Mouse (Mus musculus) layer of hippocampus, postnatal 25 days (tissue): ENCODE results near the gene Klf12. TPM values are rescaled to one million over a fixed set of nuclear protein-coding genes. Genes with fewer than 3 reads are reported as not detected.
A peak's percentile ranks its signal among the peaks of the same experiment; 100 is the strongest.

ENCODE experiments used
- DNase-seq, 2 experiments: peaks; one replicate each; pipeline ENCODE4 v3.0.0; 2022; ENCODE audit warnings: mixed read lengths in 2 of 2, low spot score in 1 of 2; ENCODE audit errors: extremely low spot score in 1 of 2
- total RNA-seq, 2 experiments: library from RNA; stranded (reverse); gene quantifications; 2 replicates each; pipeline ENCODE4 v1.2.3; 2021

Gene Klf12
- total RNA-seq, 2 experiments from 2014 or later, result 32.9 to 40.6 TPM

DNA sequence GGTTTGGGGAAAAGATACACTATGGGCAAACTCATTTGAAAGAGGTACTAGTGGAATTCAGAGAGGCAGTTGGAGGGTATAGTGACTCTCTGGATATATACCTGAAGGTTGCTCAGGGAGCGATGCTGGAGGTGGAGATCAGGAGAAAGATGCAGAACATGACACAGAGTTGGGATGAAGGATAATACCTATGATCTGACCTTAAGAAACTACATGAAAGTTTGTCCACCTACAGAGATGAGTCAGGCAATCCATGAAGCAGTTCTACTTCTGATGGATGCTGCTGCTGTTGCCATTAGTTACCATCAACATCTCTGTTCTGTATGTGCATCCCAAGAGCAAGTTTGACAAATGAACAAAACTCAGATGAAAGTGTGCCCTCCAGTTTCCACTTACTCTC, 222.0 kb downstream of the Klf12 start:
- no peak for DNase-seq

DNA sequence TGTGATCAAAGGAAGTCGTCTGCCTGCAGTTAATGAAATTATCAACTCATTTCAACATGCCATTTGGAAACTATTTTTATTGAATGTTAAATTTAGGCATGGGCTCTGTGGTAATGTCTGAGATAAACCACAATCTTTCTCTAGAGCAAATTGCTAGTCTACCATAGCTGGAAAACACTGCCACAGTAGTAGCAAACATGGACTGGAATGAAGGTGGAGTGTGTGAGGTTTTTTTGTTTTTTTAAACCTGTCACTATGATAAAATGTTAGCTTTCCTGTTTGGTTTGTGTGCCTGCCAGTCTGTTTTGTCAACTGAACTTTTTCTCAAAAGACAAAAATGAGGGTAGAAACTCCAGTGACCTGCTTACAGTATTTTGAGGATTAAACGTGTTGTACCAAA, 230.3 kb downstream of the Klf12 start:
- no peak for DNase-seq

DNA sequence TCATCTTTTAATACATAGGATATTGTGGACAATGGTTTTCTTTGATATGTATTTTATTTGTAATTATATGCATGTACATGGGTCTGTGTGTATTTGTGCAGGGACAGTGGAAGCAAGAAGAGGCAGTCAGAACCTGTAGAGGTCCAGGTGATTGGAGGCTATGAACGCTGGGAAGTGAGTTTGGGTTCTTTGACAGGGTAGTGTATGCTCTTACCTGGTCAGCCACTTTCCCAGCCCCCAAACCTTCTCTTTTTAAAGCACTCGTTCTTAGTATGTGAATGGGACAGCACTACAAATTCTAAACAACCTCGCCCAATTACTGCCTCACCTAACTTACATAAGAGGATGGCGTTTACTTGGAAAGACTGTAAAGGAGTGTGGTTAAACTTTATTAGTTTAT, 231.0 kb downstream of the Klf12 start:
- no peak for DNase-seq

DNA sequence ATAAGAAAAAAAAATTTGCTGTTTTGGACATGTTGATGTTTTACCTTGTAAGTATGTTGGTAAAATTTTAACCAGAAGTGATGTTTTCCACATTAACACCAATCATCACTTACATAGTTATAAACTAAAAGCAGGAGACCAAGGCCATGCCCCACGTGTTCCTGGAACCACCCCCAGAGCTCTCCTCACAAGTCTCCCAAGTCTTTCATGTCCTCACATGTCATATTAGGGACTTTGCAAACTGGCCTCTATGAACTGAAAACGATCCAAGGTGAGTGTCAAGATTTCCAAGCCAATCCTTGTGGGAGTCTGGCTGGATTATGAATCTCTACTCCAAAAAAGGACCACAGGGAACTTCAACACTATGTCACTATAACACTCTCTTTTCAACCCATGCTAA, 231.6 kb downstream of the Klf12 start:
- DNase-seq, result no peak

DNA sequence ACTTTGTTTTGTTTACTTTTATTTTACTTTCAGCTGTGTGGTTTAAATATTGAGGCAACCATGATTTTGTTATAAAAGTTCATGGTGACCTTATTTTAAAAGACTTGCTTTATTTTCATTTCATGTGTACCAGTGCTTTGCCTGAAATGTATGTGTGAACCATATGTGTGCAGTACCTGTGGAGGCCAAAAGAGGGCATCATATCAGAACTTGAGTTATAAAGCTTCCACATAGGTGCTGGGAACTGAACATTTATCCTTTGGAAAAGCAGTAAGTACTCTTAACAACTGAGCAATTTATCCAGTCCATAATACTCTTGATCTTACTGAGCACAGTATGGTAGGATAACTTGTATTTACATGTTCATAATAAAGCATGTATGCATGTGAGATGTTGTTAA, 239.0 kb downstream of the Klf12 start:
- DNase-seq, result no peak

DNA sequence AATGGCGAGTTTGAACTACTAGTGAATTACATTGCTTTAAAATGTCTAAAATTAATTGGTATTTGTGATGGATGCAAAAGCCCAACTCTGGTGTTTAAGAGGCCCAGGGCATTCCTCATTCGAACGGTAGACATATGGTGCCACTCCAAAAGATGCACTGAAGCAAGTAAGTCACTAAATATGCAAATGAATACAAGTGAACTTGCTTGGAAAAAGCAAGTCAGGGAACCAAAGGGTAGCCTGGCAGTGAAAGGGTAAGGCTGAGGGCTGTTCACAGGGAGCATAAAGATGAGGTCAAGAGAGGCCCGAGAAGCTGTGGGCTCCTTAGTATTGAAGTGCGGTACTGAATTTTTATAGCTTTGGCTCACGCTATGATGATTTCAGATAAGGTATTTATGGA, 242.7 kb downstream of the Klf12 start:
- no peak for DNase-seq

DNA sequence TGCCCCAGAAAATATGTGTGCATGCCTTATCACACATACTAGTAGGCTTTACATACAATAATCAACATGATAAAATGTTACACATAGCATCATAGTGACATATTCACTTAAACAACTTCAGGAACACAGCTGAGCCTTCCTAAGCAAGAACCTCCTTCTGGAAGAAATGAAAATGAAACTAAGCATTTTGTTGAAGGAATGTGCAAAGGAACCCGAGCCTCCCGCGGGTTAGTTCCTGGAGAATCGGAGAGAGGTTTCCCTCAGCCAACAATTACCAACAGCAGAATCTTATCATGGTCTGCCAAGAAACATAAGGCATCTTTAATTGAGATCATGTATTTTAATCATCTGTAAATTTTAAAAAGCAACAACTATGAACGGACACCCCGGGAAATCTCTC, 257.8 kb downstream of the Klf12 start:
- DNase-seq, result no peak

DNA sequence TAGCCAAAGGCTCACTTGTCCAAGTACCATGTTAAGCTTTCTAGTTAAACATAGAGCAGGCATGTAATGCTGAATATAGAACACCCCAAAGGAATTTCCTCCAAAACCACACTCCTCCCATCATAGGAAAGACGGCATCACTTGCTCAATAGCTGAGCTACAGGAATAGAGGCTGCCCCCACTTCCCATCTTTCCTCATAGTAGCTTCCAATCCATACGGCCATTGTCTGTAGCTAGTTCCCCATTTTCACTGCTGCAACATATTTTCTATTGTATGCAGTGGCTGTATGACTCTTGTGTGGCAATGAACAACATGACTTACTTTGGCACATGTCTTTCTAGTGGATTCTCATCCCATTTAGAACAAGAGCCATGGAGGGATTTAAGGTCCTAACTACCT, 267.3 kb downstream of the Klf12 start:
- no peak for DNase-seq

DNA sequence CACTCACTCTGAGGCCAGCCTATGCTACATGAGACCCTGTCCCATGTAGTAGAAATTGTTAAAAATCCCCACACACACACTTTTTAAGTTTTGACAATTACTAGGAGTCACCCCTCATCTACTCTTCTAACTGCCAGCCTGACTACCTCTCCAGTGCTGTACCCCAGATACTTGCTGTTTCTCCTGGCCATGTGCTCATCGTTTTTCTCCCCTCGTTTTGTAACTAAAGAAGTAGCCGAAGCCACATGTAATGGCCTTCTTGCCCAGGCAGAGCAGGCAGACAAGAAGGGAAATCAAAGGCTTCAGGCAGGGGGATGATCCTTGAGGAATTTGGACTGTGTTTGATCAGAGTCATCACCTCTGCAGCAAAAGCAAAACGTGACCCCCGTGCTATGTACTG, 274.0 kb downstream of the Klf12 start:
- DNase-seq, result no peak

DNA sequence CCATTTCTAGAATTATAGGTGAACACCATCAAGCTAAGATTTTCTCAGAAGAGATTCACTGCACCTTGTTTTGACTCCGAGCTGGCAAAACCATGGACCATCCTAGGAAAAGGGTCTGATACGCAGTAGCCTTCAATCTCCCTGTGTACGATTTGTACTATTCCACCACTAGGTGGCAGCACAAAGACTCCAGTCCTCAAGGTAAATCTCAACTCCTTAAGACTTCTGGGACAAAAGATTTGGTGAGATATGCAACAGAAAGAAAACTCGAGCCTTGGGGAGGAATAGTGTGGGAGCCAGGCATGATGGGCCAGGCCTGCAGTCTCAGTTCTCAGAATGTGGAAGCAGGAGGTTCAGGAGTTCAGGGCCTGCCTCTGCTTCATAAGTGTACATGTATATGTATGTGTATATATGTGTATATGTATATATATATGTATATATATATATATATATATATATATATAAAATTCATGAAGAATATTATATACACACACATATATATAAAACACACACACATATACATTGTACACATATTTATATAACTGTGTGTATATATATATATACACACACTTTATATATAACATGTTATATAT, 274.6 kb downstream of the Klf12 start:
- peak in 1 of 2 experiments; percentile 28 for DNase-seq

DNA sequence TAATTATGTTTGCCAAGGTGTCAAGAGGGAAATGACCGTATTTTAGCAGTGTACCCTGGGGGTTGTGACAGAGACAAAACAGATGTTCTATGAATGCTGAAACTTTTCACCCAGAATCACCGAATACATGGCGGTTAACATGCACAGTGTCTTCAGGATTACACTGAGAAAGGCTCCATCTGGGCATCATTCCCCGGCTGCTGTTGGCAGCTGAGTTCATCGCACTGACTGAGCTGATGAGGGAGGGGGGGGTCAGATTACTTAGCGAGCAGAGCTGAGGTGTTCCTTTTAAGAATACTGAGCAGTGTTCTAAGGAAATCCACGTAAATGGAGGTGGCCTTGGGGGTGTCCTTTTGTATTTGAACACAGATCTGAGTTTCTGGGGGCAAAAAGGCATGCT, 301.0 kb downstream of the Klf12 start:
- no peak for DNase-seq

DNA sequence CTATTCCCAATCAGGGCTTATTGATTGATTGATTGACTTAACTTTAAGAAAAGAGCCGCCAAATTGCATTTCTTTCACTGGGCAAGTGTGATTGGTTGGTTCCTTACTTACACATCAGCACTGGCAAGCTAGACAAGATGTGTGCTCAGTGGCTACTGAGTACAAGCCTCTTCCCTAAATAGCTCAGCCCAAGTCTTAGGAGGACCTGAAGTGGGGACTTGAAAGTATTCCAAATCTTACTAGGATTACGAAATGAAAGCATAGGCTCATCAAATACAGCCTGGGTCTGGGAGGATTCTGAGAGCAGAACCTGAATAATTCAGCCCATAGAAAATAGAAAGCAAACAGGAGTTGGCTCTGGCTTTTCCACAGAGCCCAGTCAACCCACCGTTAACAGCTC, 303.3 kb downstream of the Klf12 start:
- no peak for DNase-seq

DNA sequence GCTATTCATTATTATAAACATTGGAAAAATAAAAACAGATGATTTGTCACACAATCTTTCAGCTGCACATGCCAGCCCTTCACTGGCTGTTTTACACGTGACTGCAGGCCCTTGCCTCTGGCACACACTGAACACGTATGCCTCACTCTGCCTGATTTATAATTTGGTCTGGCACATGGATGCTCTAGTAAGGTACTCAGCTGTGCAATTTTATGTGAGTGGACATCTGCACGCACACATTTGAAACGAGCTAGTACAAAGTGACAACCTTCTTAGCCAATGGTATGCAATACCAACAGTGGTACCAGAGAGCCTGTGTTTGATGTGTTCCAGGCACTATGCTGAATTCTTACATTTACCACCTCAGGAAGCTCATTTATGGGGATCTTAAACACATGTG, 316.6 kb downstream of the Klf12 start:
- no peak for DNase-seq

DNA sequence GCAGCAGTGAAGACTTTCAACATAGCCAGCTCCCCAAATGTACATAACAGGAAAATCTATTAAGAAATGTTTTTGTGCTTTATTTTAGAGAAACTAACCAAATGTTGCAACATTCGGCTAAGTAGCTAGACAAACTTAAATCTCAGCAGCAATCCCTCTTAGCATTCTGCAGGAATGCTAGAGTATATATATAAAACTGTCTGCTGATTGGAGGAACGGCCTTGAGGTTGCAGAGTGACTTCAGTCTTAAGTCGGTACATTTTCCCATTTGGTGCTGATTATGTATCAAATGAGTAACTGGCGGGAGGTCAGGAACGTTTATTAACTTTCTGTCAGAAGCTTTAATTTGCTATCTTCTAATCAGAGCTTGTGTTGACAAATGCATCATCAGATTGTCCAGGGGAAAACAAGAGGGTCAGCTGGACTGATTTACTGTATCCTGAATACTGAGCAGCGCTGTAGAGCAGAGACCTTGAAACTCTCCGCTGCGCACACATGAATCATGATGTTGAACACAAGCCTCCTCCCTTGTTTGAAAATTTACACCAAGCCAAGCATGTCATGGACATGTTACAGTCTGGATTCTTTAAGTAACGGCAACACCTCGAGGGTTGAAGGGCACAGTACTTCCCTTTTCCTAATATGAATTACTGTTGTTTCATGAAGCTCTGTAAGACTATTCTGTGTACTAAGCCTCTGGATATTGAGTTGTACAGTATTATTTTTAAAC, 323.8 kb downstream of the Klf12 start:
- DNase-seq, result no peak

DNA sequence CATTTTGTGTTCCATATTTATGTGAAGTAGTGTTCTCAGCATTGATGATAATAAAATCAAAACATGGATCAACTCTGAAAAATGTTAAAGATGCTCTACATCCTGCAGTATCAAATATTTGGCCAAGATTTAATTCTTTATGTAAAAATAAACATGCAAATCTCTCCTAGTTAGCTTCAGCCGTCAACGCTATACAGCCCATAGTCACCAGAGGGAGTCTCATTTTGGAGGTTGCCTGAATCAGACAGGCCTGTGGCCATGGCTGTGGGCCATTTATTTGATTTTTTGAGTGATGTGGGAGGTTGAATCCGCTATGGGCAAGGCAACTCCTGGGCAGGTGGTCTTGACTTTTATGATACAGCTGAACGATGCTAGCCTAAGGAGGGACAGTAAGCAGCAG, 329.3 kb downstream of the Klf12 start:
- no peak for DNase-seq

DNA sequence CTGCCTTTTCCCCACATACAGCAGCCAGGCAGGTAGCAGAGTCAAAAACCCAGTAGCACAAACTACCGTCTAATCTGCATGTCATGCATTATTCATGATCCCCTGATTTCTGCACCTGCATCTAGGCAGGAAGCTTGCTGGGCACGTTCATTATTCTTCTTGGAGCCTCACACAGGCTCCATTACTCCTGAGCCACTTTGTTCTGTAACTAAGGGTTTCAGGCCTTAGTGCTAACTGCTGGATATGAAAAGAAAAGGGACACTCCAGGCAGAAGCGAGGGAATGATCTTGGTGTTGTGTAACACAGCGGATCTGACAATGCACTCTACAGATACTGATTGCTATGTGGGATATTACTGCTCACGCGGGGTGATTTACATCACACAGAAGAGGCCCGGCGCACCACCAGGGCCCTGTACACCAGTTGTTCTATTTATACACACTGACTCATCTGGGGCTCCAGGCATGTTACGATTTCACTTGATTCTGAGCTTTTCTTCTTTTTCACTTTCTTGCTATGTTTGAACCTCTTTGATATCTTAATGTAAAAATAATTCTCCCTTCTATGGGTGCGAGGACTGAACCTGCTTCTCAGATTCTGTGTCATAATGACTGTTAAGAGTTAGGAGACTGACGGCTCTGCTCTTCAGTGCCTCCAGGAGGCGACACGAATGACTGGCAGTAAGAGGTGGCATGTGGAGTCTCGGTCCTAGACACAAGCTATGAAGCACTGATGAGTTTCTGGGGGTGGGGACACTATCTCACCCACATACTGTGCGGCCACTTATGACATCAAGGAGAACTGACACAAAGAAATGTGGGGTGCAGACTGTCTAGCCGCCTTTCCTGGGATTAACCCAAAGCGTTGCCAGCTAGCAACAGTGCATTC, 340.0 kb downstream of the Klf12 start:
- no peak for DNase-seq

DNA sequence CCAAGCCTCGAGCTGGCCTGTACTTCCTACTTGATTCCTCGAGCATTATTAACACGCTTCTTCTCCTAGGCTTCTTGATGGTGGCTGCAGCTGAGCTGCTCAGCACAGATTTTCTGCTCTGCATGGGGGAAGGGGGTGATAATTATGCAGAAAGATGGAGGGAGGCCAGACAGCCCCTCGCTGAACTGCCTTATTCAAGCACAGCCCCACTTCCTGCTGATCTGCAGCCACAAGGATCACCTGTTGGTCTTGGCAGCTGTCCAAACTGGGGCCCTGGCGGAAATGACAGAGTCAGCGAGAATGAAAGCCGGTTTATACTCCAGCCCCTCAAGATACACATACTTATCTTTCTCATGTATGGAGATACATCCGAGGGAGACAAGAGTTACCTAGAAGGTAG, 341.3 kb downstream of the Klf12 start:
- DNase-seq, result peak in 1 of 2 experiments; percentile 26

DNA sequence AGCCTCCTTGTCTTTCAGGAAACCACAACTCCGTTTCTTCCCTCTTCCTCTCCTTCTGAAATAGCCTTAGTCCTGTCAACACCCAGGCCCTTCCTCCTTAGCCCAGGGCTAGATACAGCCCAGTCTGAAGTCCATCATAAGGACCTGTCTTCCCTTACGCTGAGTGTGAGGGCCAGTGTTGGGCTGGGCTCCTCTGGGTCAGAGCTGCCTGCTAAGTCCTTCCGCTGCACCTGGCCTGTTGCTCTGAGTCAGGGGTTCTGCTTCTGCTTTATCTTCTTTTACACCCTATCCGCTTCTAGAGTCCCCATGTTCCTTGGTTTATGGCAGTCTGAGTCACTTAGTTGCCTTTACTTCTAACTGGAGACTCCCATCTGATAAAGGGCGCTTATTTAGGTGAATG, 351.0 kb downstream of the Klf12 start:
- DNase-seq, result no peak

DNA sequence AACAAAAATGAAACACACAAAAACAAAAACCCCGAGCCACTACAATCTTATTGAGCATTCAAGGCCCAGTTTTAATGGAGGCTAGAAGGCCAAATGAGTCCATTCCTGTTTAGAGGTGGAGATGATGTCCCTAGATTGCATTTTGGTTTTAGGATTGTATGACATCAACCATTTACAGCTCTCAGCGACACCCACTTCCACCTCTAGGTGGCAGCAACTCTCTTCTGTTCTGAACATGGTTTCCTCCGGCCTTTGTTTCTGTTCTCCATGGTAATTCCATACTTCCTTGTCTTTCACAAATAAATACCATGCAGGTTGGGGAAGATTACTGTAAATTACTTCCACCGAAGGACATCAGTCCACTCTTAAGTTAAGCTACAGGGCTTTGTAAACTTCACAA, 352.6 kb downstream of the Klf12 start:
- DNase-seq, result peak; percentile 57 to 90

DNA sequence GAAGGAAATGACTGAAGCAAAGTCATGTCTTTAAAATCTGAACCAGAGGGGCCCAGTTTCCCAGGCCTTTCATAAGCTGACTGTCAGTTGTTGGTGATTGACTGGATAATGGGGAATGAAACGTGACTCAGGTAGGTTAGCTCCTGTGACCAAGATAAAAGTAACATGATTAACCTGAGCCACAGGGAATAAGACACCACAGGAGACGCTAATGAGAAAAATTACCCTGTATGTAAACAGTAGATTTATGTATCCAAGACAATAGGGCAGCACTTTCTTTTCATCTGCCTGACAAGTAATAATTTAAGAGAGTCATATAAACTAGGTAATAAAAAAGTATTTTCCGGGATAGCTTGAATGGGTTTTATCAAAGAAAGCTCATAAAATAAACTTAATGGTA, 372.6 kb downstream of the Klf12 start:
- DNase-seq, result no peak

DNA sequence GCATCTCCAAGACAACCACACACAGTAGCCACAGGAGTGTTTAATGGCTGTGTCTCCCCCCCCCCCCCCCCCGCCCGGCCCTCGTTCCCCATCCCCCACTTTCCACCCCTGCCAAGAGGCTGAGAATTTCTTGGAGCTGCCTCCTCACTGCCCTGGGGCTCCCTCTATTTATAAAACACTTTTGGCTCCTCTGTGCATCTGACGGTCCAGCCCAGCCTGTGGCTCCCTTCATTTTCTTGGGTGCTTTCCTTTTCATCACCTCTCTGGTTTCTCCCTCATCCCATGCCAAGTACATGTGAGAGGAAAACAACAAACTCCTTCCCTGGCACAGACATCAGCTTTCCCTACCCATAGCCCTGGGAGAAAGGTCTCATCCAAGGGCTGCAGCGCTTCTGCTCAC, 373.6 kb downstream of the Klf12 start:
- DNase-seq, result no peak

DNA sequence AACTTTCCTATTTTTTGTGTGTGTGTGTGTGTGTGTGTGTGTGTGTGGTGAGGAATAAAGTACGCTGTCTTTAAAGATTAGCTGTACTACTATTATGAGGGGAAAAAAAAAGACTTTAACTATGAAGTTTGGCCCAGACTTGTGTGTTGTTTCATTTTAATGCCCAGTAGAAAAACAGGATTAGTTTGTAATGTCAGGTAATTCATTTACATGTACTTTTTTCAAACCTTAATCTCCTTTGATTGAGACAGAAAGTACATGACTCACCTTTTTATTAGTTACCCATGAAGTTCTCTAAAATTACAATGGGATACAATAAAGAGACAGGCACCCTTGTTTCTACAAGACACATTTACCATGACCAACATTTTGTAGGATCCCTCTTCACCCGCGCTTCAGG, 383.6 kb downstream of the Klf12 start:
- no peak for DNase-seq
